Mouse (Mus musculus): Measurements from ENCODE around the gene Ece1. TPM values are rescaled to one million over a fixed set of nuclear protein-coding genes. Genes with fewer than 3 reads are reported as not detected.

Gene Ece1
- polyA plus RNA-seq (2012; ENCODE audit: low replicate concordance): 33.9 and 54.1 TPM in 2 replicates

GRCm38 (mm10) chr4:137862019-137862418 is at the start of gene Ece1:
TSS of gene Ece1 (plus strand) at chr4:137862237.

GRCm38 (mm10) chr4:137992890-137993289 is 130.9 kb downstream of the Ece1 start, which contains the start of gene Eif4g3:
TSS of gene Eif4g3 (plus strand) at chr4:137993022.

Other genes with a start within 250 kb of the Ece1 start
- 74.9 and 99.0 TPM in 2 replicates for gene Rap1gap, start 197.5 kb upstream of the Ece1 start, polyA plus RNA-seq (2012; ENCODE audit: low replicate concordance)
- gene Alpl, start 65.9 kb upstream of the Ece1 start, polyA plus RNA-seq (2012; ENCODE audit: low replicate concordance): 5.1 and 8.6 TPM in 2 replicates
- 84.7 and 104 TPM in 2 replicates for gene Eif4g3, start 130.8 kb downstream of the Ece1 start, polyA plus RNA-seq (2012; ENCODE audit: low replicate concordance)